Mouse (Mus musculus) heart, embryonic 11.5 days (tissue): Measurements from ENCODE around the gene Clcnka. TPM values are rescaled to one million over a fixed set of nuclear protein-coding genes. Genes with fewer than 3 reads are reported as not detected.
A peak's percentile ranks its signal among the peaks of the same experiment; 100 is the strongest.

Experiments
- ATAC-seq: fragments of 200-750 bp; cut with Nextera tagmentation; replicated peaks from 2 replicates; pipeline ENCODE4 v1.8.0; 2017; ENCODE audit warnings: moderate library complexity; ENCODE audit not compliant: insufficient number of reproducible peaks, low FRiP score, low TSS enrichment
- H3K27ac ChIP-seq: fragments of 300-500 bp; sonication (generic); 2 replicates; pipeline ENCODE4 v1.5.1; 2014; ENCODE audit warnings: mild to moderate bottlenecking, low read depth, low read length
- H3K27me3 ChIP-seq: fragments of 300-500 bp; sonication (generic); 2 replicates; pipeline ENCODE4 v1.6.1; 2014; ENCODE audit warnings: mild to moderate bottlenecking, low read length, mixed read lengths; ENCODE audit not compliant: control insufficient read depth, insufficient read depth
- H3K36me3 ChIP-seq: fragments of 300-500 bp; sonication (generic); 2 replicates; pipeline ENCODE4 v1.6.1; 2014; ENCODE audit warnings: mild to moderate bottlenecking, low read length, moderate library complexity, mixed read lengths; ENCODE audit not compliant: control insufficient read depth, insufficient read depth
- H3K4me1 ChIP-seq: fragments of 300-500 bp; sonication (generic); 2 replicates; pipeline ENCODE4 v1.6.1; 2014; ENCODE audit warnings: low read length; ENCODE audit not compliant: control insufficient read depth, insufficient read depth
- H3K4me2 ChIP-seq: fragments of 300-500 bp; sonication (generic); 2 replicates; pipeline ENCODE4 v1.6.1; 2014; ENCODE audit warnings: mild to moderate bottlenecking, moderate library complexity
- H3K4me3 ChIP-seq: fragments of 300-500 bp; sonication (generic); 2 replicates; pipeline ENCODE4 v1.5.1; 2014; ENCODE audit warnings: low read depth, low read length
- H3K9ac ChIP-seq: fragments of 300-500 bp; sonication (generic); 2 replicates; pipeline ENCODE4 v1.6.1; 2014; ENCODE audit warnings: mild to moderate bottlenecking, low read depth, low read length, moderate library complexity
- H3K9me3 ChIP-seq: fragments of 300-500 bp; sonication (generic); replicated peaks from 2 replicates; pipeline ENCODE4 v1.6.1; 2016; ENCODE audit warnings: low read length; ENCODE audit not compliant: control insufficient read depth
- WGBS: fragments of 180-500 bp; shearing (Covaris S2); extraction: QIAGEN DNeasy Blood & Tissue Kit; methylation state at CpG from one replicate; pipeline ENCODE4 v1.1.7; 2014; ENCODE audit not compliant: insufficient replicate concordance; 5-methylcytosine and 5-hydroxymethylcytosine counted together
- polyA plus RNA-seq: library from polyadenylated mRNA; unstranded; fragments of >200 nt; fragmentation: Nextera tagmentation; extraction: Ambion mirVana; gene quantifications from 2 replicates; pipeline ENCODE4 v1.2.1, GENCODE M21; 2014

Clcnka gene
- polyA plus RNA-seq, 1 experiment from 2014 or later: 0.14 TPM

- WGBS: 19% methylated on average over 22 of the region's 22 CpGs
- Histone ChIP-seq H3K4me1 (peaks cover 7% of the 10 kb centered on the region), H3K4me2 (no peak overlapping the region)
Observed at GRCm38 (mm10) chr4:141411430-141411992, 13.0 kb upstream of the Clcnka start.

GRCm38 (mm10) chr4:141408577-141408976 is 10.1 kb upstream of the Clcnka start:
- H3K36me3 ChIP-seq: no peaks in the 10 kb centered on the region
- no peaks in the 10 kb centered on the region for H3K9me3 ChIP-seq
- 71% methylated on average over 3 of the region's 3 CpGs for WGBS
- H3K4me2 ChIP-seq: no peak overlapping the region
- no peak overlapping the region for H3K27ac ChIP-seq
- H3K4me1 ChIP-seq: peaks cover 12% of the 10 kb centered on the region
- no peak overlapping the region for H3K4me3 ChIP-seq
- 0 out of 2 replicates have a peak, but pooled peaks cover 3% of the 10 kb centered on the region for H3K27me3 ChIP-seq
- ATAC-seq: no peak
- no peak overlapping the region for H3K9ac ChIP-seq

More at GRCm38 (mm10) chr4:141411430-141411992, 13.0 kb upstream of the Clcnka start:
- ATAC-seq: no peak
- Histone ChIP-seq H3K36me3 (no peaks in the 10 kb centered on the region), H3K9me3 (no peaks in the 10 kb centered on the region), H3K4me3 (no peak overlapping the region), H3K27ac (no peak overlapping the region), H3K9ac (no peak overlapping the region), H3K27me3 (0 out of 2 replicates have a peak, but pooled peaks cover 3% of the 10 kb centered on the region)

GRCm38 (mm10) chr4:141406516-141407299 is 8.2 kb upstream of the Clcnka start:
- ATAC-seq: peak; percentile 62; the same call in 1 of the 2 replicates
- 26% methylated on average over 13 of the region's 14 CpGs for WGBS

GRCm38 (mm10) chr4:141405314-141405622 is 6.7 kb upstream of the Clcnka start:
- 0 out of 2 replicates have a peak, but pooled peaks cover 3% of the 10 kb centered on the region for H3K27me3 ChIP-seq
- 77% methylated on average over 3 of the region's 3 CpGs for WGBS
- no peak for ATAC-seq
- no peak overlapping the region for H3K27ac ChIP-seq
- no peak overlapping the region for H3K4me3 ChIP-seq
- no peaks in the 10 kb centered on the region for H3K36me3 ChIP-seq
- no peak overlapping the region for H3K9ac ChIP-seq
- peaks cover 12% of the 10 kb centered on the region for H3K4me1 ChIP-seq
- no peak overlapping the region for H3K4me2 ChIP-seq
- H3K9me3 ChIP-seq: no peaks in the 10 kb centered on the region

More at GRCm38 (mm10) chr4:141406516-141407299, 8.2 kb upstream of the Clcnka start:
- no peaks in the 10 kb centered on the region for H3K9me3 ChIP-seq
- 0 out of 2 replicates have a peak overlapping the region, but pooled peaks have one; percentile 24 for H3K9ac ChIP-seq
- 0 out of 2 replicates have a peak, but pooled peaks cover 3% of the 10 kb centered on the region for H3K27me3 ChIP-seq
- no peaks in the 10 kb centered on the region for H3K36me3 ChIP-seq
- H3K27ac ChIP-seq: no peak overlapping the region
- 0 out of 2 replicates have a peak overlapping the region, but pooled peaks have one; percentile 22 for H3K4me2 ChIP-seq
- H3K4me3 ChIP-seq: no peak overlapping the region
- peaks cover 12% of the 10 kb centered on the region for H3K4me1 ChIP-seq

- H3K27me3 ChIP-seq: 0 out of 2 replicates have a peak, but pooled peaks cover 3% of the 10 kb centered on the region
- H3K36me3 ChIP-seq: no peaks in the 10 kb centered on the region
- peaks cover 12% of the 10 kb centered on the region for H3K4me1 ChIP-seq
- H3K27ac ChIP-seq: no peak overlapping the region
- no peak overlapping the region for H3K9ac ChIP-seq
- H3K4me3 ChIP-seq: no peak overlapping the region
- H3K9me3 ChIP-seq: no peaks in the 10 kb centered on the region
- peak overlapping the region; percentile 55 for H3K4me2 ChIP-seq
- WGBS: 7% methylated on average over 15 of the region's 15 CpGs
- ATAC-seq: peak; percentile 75
Observed at GRCm38 (mm10) chr4:141404518-141405313, 6.2 kb upstream of the Clcnka start.

- Histone ChIP-seq H3K36me3 (no peaks in the 10 kb centered on the region), H3K4me2 (no peak overlapping the region), H3K27ac (no peak overlapping the region), H3K9ac (no peak overlapping the region), H3K9me3 (no peaks in the 10 kb centered on the region), H3K4me1 (no peaks in the 10 kb centered on the region), H3K4me3 (no peak overlapping the region), H3K27me3 (peaks cover 15% of the 10 kb centered on the region)
- no peak for ATAC-seq
- WGBS: 79% methylated on average over 15 of the region's 15 CpGs
Observed at GRCm38 (mm10) chr4:141400171-141400570, 1.6 kb upstream of the Clcnka start.

GRCm38 (mm10) chr4:141397861-141398260 is 663 bp downstream of the Clcnka start:
- no peak for ATAC-seq

GRCm38 (mm10) chr4:141394751-141395150 is 3.8 kb downstream of the Clcnka start:
- whole genome bisulfite sequencing: 15% methylated on average over 16 of the region's 16 CpGs

More at GRCm38 (mm10) chr4:141397861-141398260, 663 bp downstream of the Clcnka start:
- no peaks in the 10 kb centered on the region for H3K36me3 ChIP-seq
- WGBS: 74% methylated on average over 12 of the region's 12 CpGs
- no peak overlapping the region for H3K4me2 ChIP-seq
- peaks cover 18% of the 10 kb centered on the region for H3K27me3 ChIP-seq
- H3K9ac ChIP-seq: no peak overlapping the region
- H3K9me3 ChIP-seq: no peaks in the 10 kb centered on the region
- H3K27ac ChIP-seq: no peak overlapping the region
- no peaks in the 10 kb centered on the region for H3K4me1 ChIP-seq
- H3K4me3 ChIP-seq: no peak overlapping the region

More at GRCm38 (mm10) chr4:141394751-141395150, 3.8 kb downstream of the Clcnka start:
- H3K4me3 ChIP-seq: peak overlapping the region; percentile 3; the same call in 1 of the 2 replicates
- H3K9ac ChIP-seq: no peak overlapping the region
- H3K9me3 ChIP-seq: no peaks in the 10 kb centered on the region
- no peak overlapping the region for H3K27ac ChIP-seq
- peak overlapping the region; percentile 53 for H3K4me2 ChIP-seq
- peaks cover 18% of the 10 kb centered on the region for H3K27me3 ChIP-seq
- no peak for ATAC-seq
- no peaks in the 10 kb centered on the region for H3K36me3 ChIP-seq
- no peaks in the 10 kb centered on the region for H3K4me1 ChIP-seq
